Comparison of ENCODE assay signal across 22 mouse cellular contexts in genomic region chr7:99387356-99387755, GRCm38 (mm10). TPM values are rescaled to one million over a fixed set of nuclear protein-coding genes. Genes with fewer than 3 reads are reported as not detected.
DNase-seq lines count a peak whose midpoint lies in the region; ATAC-seq and TF ChIP-seq lines count a peak whose summit lies in the region.
"Had no signal": no experiment of that assay in that cellular context is flagged by ENCODE, and none has a peak within 500 bp of the region (broad histone marks: within the 10 kb centered on the region; RNA-seq: fewer than 3 reads in every experiment).

No protein-coding gene starts in this region.

- no peak for TF ChIP-seq CTCF in cerebellum, adult 2 months (IDR thresholded peaks at IDR 0.05; ENCODE audit: borderline replicate concordance, insufficient read depth, low read depth, low read length)
- no peak for TF ChIP-seq CTCF in left cerebral cortex, adult 2 months (IDR thresholded peaks at IDR 0.05)

- no peak overlapping the region for H3K4me3 ChIP-seq in heart, embryonic 12.5 days
- H3K4me3 ChIP-seq in cerebellum, adult 2 months (replicated peaks; ENCODE audit: insufficient read depth, low read depth, low read length) = no peak overlapping the region
- no peak overlapping the region for H3K4me3 ChIP-seq in embryonic facial prominence, embryonic 10.5 days
- no peak overlapping the region for H3K4me3 ChIP-seq in left cerebral cortex, adult 2 months
- H3K4me3 ChIP-seq in midbrain, embryonic 14.5 days (replicated peaks; ENCODE audit: low read depth, low read length) = no peak overlapping the region
- H3K4me3 ChIP-seq: embryonic facial prominence, embryonic 12.5 days; forebrain, embryonic 12.5 days; kidney, embryonic 15.5 days; liver, embryonic 13.5 days; midbrain, embryonic 12.5 days had no signal

- H3K27me3 ChIP-seq in heart, embryonic 12.5 days (replicated peaks) = no peaks in the 10 kb centered on the region
- no peaks in the 10 kb centered on the region for H3K27me3 ChIP-seq in cerebellum, adult 2 months (ENCODE audit: control insufficient read depth, insufficient read depth, low read length)
- H3K27me3 ChIP-seq in embryonic facial prominence, embryonic 10.5 days (replicated peaks; ENCODE audit: low read depth, poor library complexity, severe bottlenecking) = peaks cover 16% of the 10 kb centered on the region
- H3K27me3 ChIP-seq in midbrain, embryonic 14.5 days (ENCODE audit: control insufficient read depth, insufficient read depth, low read length) = no peaks in the 10 kb centered on the region
- H3K27me3 ChIP-seq: embryonic facial prominence, embryonic 12.5 days had no signal

- no peaks in the 10 kb centered on the region for H3K9me3 ChIP-seq in heart, embryonic 12.5 days (replicated peaks)
- H3K9me3 ChIP-seq in embryonic facial prominence, embryonic 10.5 days = no peaks in the 10 kb centered on the region
- no peaks in the 10 kb centered on the region for H3K9me3 ChIP-seq in midbrain, embryonic 14.5 days (ENCODE audit: control insufficient read depth, low read length)
- H3K9me3 ChIP-seq: embryonic facial prominence, embryonic 12.5 days; forebrain, embryonic 12.5 days; kidney, embryonic 15.5 days; liver, embryonic 13.5 days; midbrain, embryonic 12.5 days had no signal

- ATAC-seq in heart, embryonic 12.5 days (ENCODE audit: insufficient number of reproducible peaks, low FRiP score) = no peak
- no peak for ATAC-seq in midbrain, embryonic 14.5 days (ENCODE audit: low FRiP score, low TSS enrichment)
- ATAC-seq: hindbrain, postnatal 0 days had no signal

- DNase-seq in heart, postnatal 14 days = no peak
- DNase-seq in cerebellum, adult 11-12 months = peak; percentile 81
- DNase-seq in cerebellum, adult 2 months = peak; percentile 68 to 86
- no peak for DNase-seq in embryonic facial prominence, embryonic 10.5 days (ENCODE audit: low spot score)
- no peak for DNase-seq in left cerebral cortex, adult 2 months (ENCODE audit: extremely low spot score in 1 of 2, low spot score in 2 of 2)
- no peak for DNase-seq in midbrain, embryonic 14.5 days
- DNase-seq: adrenal gland, adult 8-10 months; gastrocnemius, postnatal 36 days; kidney, adult 11 months; kidney, postnatal 36 days; liver, embryonic 13.5 days; lung, adult 2 months; right cerebral cortex, postnatal 14 days; thymus, postnatal 14 days had no signal

- H3K4me2 ChIP-seq in heart, embryonic 12.5 days = no peak overlapping the region
- no peak overlapping the region for H3K4me2 ChIP-seq in midbrain, embryonic 14.5 days (ENCODE audit: low read length)
- H3K4me2 ChIP-seq: embryonic facial prominence, embryonic 12.5 days; forebrain, embryonic 12.5 days; kidney, embryonic 15.5 days; liver, embryonic 13.5 days; midbrain, embryonic 12.5 days had no signal

- peaks cover 35% of the 10 kb centered on the region for H3K36me3 ChIP-seq in heart, embryonic 12.5 days
- H3K36me3 ChIP-seq in embryonic facial prominence, embryonic 10.5 days (replicated peaks) = peaks cover 31% of the 10 kb centered on the region
- H3K36me3 ChIP-seq in midbrain, embryonic 14.5 days (ENCODE audit: control insufficient read depth, insufficient read depth, low read length) = peaks cover 18% of the 10 kb centered on the region
- H3K36me3 ChIP-seq: liver, embryonic 13.5 days had no signal

- 0 out of 2 replicates have a peak overlapping the region, but pooled peaks have one; percentile 1 for H3K9ac ChIP-seq in heart, embryonic 12.5 days
- no peak overlapping the region for H3K9ac ChIP-seq in midbrain, embryonic 14.5 days (replicated peaks; ENCODE audit: low read length)
- H3K9ac ChIP-seq: embryonic facial prominence, embryonic 12.5 days; forebrain, embryonic 12.5 days; kidney, embryonic 15.5 days; liver, embryonic 13.5 days; midbrain, embryonic 12.5 days had no signal

- no peak for TF ChIP-seq POLR2A in cerebellum, adult 2 months (IDR thresholded peaks at IDR 0.05; ENCODE audit: borderline replicate concordance, insufficient read depth, low read length)

- intact Hi-C loops in heart, postnatal 14 days (cut with DNase I) = loop anchor here (5.0 kb wide), 1 partner anchor 40 kb away; no protein-coding TSS in a partner anchor
- intact Hi-C loops in left cerebral cortex, adult 2 months (cut with DNase I) = no loop called here

- H3K4me1 ChIP-seq in heart, embryonic 12.5 days (replicated peaks) = peaks cover 96% of the 10 kb centered on the region
- H3K4me1 ChIP-seq in cerebellum, adult 2 months (ENCODE audit: control insufficient read depth, insufficient read depth, low read length) = peaks cover 67% of the 10 kb centered on the region
- peaks cover 95% of the 10 kb centered on the region for H3K4me1 ChIP-seq in embryonic facial prominence, embryonic 10.5 days
- peaks cover 43% of the 10 kb centered on the region for H3K4me1 ChIP-seq in midbrain, embryonic 14.5 days (ENCODE audit: control insufficient read depth, insufficient read depth, low read length)

- H3K27ac ChIP-seq in heart, embryonic 12.5 days (ENCODE audit: poor library complexity, severe bottlenecking) = no peak overlapping the region
- 0 out of 2 replicates have a peak overlapping the region, but pooled peaks have one; percentile 35 for H3K27ac ChIP-seq in cerebellum, adult 2 months (ENCODE audit: insufficient read depth, low read length)
- H3K27ac ChIP-seq in embryonic facial prominence, embryonic 10.5 days (replicated peaks) = peak overlapping the region; percentile 15; the same call in 1 of the 2 replicates
- H3K27ac ChIP-seq in left cerebral cortex, adult 2 months = no peak overlapping the region
- H3K27ac ChIP-seq in midbrain, embryonic 14.5 days (replicated peaks; ENCODE audit: low read depth, low read length) = no peak overlapping the region
- H3K27ac ChIP-seq: embryonic facial prominence, embryonic 12.5 days; forebrain, embryonic 12.5 days; hindbrain, postnatal 0 days; kidney, embryonic 15.5 days; liver, embryonic 13.5 days; midbrain, embryonic 12.5 days had no signal

- WGBS in heart, embryonic 12.5 days = 85% methylated on average over 5 of the region's 5 CpGs
- 12% methylated on average over 5 of the region's 5 CpGs for WGBS in cerebellum, adult 2 months
- WGBS in embryonic facial prominence, embryonic 10.5 days = 82% methylated on average over 5 of the region's 5 CpGs
- WGBS in midbrain, embryonic 14.5 days = 91% methylated on average over 5 of the region's 5 CpGs

RNA-seq across cellular contexts. Expression of gene Gdpd5, which starts 6.1 kb away (rescaled TPM):
- 28.5 and 28.8 TPM in 2 replicates for polyA plus RNA-seq in heart, embryonic 12.5 days (2016; fragmentation: Nextera tagmentation; extraction: Ambion mirVana)
- 10 to 100 TPM; 32.8 to 33.0 TPM for total RNA-seq in heart, postnatal 14 days (2021)
- 49.4 and 50.0 TPM in 2 replicates for polyA plus RNA-seq in cerebellum, adult 2 months (2012; rRNA removed)
- polyA plus RNA-seq in embryonic facial prominence, embryonic 10.5 days (2016; fragmentation: Nextera tagmentation; extraction: Ambion mirVana) = 21.4 TPM in 2 replicates
- total RNA-seq in left cerebral cortex, adult 2 months (2021) = 10 to 100 TPM; 40.8 to 42.4 TPM
- polyA plus RNA-seq in midbrain, embryonic 14.5 days (2014; fragmentation: Nextera tagmentation; extraction: Ambion mirVana) = 38.9 and 40.0 TPM in 2 replicates

RNA-seq across cellular contexts. Expression of gene Serpinh1, which starts 34.3 kb away (rescaled TPM):
- polyA plus RNA-seq in heart, embryonic 12.5 days (2016; fragmentation: Nextera tagmentation; extraction: Ambion mirVana) = 1,302 and 1,316 TPM in 2 replicates
- total RNA-seq in heart, postnatal 14 days (2021) = 100 to 1,000 TPM; 387 to 469 TPM
- 24.9 and 25.4 TPM in 2 replicates for polyA plus RNA-seq in cerebellum, adult 2 months (2012; rRNA removed)
- 1,061 and 1,072 TPM in 2 replicates for polyA plus RNA-seq in embryonic facial prominence, embryonic 10.5 days (2016; fragmentation: Nextera tagmentation; extraction: Ambion mirVana)
- total RNA-seq in left cerebral cortex, adult 2 months (2021) = 10 to 100 TPM; 22.2 TPM
- 61.6 and 89.0 TPM in 2 replicates for polyA plus RNA-seq in midbrain, embryonic 14.5 days (2014; fragmentation: Nextera tagmentation; extraction: Ambion mirVana)
- total RNA-seq: MEL; monocyte, adult 5-6 weeks had no signal

Comparison
In these comparisons a context has a peak if more than half of its experiments do, and no peak if none do; other contexts are left out.
1. H3K27ac ChIP-seq: peak in cerebellum, adult 2 months (single experiment) and embryonic facial prominence, embryonic 10.5 days (single experiment); none in heart, embryonic 12.5 days (single experiment), left cerebral cortex, adult 2 months (single experiment) and midbrain, embryonic 14.5 days (single experiment).
2. DNase-seq: peak in cerebellum, adult 11-12 months (single experiment) and cerebellum, adult 2 months (2 of 2); none in heart, postnatal 14 days (0 of 2), embryonic facial prominence, embryonic 10.5 days (single experiment), left cerebral cortex, adult 2 months (0 of 2) and midbrain, embryonic 14.5 days (single experiment).
3. RNA of gene Serpinh1, which starts 34.3 kb away (polyA plus RNA-seq): 1,302 to 1,316 TPM in heart, embryonic 12.5 days and 1,061 to 1,072 TPM in embryonic facial prominence, embryonic 10.5 days; 61.6 to 89.0 TPM in midbrain, embryonic 14.5 days and 24.9 to 25.4 TPM in cerebellum, adult 2 months; every median in the first group is over 10 times any median in the second.